Mouse (Mus musculus) small intestine, adult 2 months (tissue): ENCODE data around the gene Izumo1r.

Experiments
- CTCF ChIP-seq: fragments of 200-500 bp; IDR thresholded peaks from 2 replicates; pipeline ENCODE4 v1.5.1; 2012; ENCODE audit warnings: low read depth, mild to moderate bottlenecking, control low read depth, inconsistent platforms, low read length, moderate library complexity, mixed read lengths; ENCODE audit not compliant: insufficient replicate concordance, insufficient read length; ENCODE audit errors: extremely low read depth
- POLR2A ChIP-seq: fragments of 200-500 bp; IDR thresholded peaks from 2 replicates; pipeline ENCODE4 v1.6.1; 2012; ENCODE audit warnings: low read depth, mild to moderate bottlenecking, control low read depth, inconsistent platforms, low read length, moderate library complexity

GRCm38 (mm10) chr9:14951072-14951471, 47.3 kb upstream of the Izumo1r start:
- TF ChIP-seq CTCF = no peak
- no peak for TF ChIP-seq POLR2A
